Mouse (Mus musculus) testis, postnatal 10 days (tissue): ENCODE data around the gene Heatr9.

Experiments used
- DNase-seq: peaks from one replicate; pipeline ENCODE4 v3.0.0; 2021; ENCODE audit warnings: low spot score

Heatr9 gene

DNA sequence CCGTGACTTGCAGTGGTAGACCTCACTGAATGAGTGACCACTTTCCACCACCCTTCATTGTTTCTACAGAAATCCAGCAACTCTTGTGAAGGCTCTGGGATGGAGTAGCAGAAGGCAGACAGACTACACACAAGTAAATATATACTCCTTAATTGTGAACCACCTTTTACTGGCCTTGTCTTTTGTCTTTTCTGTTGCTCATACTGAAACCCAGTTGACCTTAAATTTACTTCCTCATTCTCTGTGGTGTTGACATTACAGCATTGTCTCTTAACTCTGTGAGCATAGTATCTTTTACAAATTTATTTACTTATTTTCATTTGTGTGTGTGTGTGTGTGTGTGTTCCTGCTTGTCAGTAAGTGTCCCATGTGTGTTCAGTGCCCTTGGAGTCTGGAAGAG, 11.2 kb upstream of the Heatr9 start:
- no peak for DNase-seq

DNA sequence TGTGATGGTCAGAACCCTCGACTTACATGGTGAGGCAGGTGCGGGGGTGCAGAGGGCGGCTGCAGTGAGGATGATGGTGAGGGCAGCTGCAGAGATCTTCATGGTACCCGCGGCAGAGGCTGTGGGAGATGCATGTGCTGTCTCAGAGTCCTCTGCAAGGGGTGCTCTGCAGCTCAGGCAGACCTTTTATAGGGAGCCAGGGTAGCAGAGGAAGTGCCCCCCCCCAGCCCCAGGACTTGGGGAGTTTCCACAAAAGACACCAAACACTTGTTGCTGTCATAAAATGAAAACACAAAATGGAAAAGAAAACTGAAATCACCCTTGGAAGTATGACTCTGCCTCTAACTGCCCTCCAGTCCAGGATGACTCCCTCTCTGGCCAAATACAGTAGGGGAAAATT, 8.4 kb upstream of the Heatr9 start, which contains the start of gene Ccl5:
Gene Ccl5 (minus strand): TSS at position 159 of the 400 bp plus-strand sequence.
- DNase-seq = no peak

DNA sequence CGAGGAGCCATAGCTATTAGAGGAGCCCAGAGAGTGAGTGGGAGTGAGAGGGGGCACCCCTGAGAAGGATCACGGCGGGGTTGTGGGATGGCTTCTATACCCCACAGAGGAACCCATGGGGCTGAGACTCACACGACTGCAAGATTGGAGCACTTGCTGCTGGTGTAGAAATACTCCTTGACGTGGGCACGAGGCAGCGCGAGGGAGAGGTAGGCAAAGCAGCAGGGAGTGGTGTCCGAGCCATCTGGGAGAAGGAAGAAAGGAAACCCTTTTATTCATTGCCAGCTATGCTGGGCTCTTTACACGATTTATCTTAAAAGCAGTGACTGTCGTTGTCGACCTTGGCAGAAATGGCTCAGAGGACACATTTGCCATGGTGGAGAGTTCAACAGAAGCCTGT, 7.0 kb upstream of the Heatr9 start:
- DNase-seq = no peak

DNA sequence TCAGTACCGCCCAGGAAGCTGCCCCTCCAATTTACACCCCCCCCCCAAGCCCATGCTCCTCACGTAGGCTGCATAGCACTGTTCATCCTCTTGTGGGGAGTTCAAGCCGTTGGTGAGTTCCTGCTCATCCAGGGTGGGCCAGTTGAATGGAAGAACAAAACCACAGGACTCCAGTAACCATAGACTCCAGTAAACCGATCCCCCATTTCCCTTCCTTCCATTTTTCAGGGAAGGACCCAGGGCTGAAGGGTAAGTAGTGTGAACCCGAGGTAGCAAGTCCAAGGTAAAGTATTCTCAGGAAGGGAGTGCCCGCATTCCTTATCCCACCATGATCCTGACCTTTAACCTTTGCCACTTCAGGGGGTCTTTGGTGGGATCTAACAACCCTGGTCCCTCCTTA, 3.6 kb downstream of the Heatr9 start:
- DNase-seq = peak; percentile 15

DNA sequence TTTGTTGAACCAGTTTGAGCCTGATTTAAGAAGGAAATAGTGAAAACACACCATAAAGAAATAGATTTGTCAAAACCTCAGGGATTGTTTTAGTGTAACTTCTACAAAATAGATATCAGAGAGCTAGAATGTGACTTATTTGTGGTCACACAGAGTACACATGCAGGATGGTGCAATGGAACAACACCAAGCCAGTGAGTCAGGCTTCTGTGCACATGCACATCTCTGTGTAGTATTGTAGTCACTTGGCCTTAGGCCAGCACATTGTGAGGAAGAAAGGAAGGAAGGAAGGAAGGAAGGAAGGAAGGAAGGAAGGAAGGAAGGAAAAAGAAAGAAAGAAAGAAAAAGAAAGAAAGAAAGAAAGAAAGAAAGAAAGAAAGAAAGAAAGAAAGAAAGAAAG, 4.8 kb downstream of the Heatr9 start:
- DNase-seq = no peak

DNA sequence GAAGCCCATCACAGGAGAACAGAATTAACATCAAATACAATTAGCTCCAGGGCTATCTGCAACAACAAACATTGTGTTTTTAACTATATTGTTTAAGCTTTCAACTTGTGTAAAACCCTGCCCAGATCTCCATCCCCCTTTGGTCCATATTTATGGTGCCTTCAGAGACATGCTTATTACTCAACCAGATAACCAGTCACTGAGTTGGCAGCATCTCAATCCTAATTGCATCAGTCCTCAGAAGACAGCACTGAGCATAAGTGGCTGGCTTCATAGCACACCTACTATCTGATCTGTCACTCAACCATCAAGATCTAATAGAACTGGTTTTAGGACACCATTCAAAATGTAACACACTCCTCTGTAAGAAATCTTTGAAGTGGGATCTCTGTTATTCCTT, 12.5 kb downstream of the Heatr9 start:
- no peak for DNase-seq

DNA sequence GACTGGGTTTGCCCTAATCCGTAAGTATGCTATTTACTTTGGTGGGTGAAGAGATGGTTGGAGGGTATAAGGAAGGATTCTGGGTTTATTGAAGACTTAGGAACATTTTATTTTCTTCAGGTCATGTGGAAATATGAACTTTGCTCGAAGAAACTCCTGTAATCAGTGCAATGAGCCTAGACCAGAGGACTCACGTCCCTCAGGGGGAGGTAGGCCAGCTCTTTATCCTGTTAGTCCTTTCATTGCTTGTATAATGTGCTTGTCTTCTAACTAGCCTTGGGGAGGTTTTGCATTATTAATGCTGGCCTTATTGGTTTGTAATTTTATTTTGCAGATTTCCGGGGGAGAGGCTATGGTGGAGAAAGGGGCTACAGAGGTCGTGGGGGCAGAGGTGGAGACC, 17.7 kb downstream of the Heatr9 start:
- no peak for DNase-seq

DNA sequence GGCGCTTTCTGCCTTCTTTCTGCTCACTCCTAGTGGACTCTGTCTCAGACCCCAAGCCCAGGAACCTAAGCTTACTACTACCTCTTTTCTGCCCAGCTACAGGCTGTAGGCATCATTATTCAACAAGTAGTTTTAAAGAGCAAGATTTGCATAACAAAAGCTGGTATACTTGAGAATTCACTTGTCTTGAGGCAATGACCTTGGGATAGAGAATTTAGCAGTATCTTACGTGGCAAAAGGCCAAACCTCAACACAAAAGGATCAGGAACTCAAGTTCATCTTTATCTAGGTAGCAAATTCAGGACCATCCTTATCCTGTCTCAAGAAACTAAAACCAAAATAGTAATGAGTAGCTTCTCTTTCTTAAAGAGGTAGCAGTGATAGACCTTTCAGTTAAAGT, 26.4 kb downstream of the Heatr9 start:
- no peak for DNase-seq

DNA sequence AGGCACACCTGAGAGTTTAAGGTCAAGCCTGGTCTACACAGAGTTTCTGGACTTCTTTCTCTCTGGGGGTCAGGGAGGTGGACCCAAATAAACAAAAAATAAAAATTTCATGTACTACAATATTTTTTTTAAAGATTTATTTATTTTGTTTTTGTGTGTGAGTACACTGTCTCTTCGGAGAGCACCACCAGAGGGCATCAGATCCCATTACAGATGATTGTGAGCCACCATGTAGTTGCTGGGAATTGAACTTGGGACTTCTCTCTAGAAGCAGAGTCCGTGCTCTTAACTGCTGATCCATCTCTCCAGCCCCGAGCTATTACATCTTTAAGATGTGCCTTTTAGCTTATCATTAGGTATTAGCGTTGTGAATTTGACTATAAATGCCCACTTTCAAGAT, 30.5 kb downstream of the Heatr9 start:
- no peak for DNase-seq

DNA sequence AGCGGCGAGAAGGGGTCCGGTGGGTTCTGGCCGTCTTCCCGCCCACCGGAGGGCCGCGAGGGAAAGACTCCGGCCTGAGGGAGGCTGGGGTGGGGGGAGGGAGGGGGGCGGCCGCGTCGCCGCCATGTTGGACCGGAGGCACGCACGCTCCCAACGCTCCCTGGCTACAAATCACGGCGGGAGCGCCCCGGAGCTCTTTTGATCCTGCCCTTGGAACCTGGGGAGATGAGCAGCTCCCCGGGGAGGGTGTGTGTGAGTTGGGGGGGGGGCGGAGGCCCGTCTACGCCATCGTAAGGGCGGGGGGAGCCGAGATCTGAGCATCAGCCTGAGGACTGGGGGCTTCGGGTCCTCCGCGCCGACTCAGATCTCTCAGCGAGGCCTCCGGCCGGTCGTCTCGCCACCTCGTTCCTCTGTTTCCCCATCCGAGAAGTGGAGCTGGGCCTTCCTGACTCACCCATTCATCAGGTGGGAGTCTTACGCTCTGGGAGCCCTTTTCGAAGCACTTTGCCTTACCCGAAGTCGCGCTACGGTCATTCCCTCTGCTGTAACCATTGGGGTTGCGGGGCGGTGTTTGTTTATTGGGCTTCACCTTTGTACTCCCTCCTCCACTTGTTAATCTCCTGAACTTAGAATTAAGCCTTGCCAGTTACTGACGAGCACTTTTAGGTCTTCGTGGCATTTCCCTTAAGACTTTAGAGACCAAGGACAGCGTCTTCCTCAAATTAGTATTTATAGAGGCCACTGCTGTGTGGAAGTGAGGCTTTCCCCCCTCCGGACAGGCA, 48.5 kb downstream of the Heatr9 start:
- no peak for DNase-seq

DNA sequence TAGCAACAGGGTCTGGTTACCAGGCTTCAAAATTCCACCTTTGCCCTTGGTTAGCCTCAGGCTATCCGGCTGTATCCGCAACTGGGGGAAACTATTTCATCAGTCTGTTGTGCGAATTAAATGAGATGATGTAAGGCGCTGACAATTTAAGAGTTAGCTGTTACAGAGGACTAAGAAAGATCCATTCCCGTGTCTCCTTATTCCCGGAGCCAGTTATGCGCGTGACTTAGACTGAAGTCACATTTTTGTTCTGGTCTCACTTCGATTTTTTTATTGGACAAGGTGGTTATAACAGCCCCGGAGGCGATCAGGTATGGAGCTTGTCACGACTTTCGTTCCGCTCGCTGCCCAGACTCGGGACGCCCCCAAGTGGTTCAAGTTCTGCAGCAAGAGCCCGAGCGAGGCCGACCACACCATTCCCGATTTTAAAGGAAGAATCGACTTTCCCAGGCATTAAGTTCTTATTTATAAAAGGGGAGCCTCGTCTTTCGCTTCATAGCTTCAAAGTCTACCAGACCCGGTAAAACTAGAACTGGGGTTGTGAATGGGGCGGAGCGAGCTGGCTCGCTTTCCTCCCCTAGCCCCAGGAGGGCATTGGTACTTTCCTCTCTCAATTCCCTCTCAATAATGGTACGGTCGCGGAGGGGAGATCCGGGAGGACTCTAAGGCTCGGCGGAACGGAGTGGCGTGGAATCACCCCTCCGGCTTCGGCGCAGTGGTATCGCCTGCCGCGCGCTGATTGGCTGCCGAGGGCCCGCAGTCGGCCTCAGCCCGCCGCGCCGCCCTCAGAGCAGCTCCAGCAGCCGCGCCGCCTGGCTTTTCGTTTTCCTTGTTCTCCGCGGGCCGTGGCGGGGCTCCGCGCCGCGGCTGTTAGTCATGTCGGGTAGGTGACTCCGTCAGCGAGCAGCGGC, 49.4 kb downstream of the Heatr9 start, which contains the start of gene Taf15:
Gene Taf15 (plus strand): TSS at position 763 of the 911 bp plus-strand sequence.
- DNase-seq = peak; percentile 98

DNA sequence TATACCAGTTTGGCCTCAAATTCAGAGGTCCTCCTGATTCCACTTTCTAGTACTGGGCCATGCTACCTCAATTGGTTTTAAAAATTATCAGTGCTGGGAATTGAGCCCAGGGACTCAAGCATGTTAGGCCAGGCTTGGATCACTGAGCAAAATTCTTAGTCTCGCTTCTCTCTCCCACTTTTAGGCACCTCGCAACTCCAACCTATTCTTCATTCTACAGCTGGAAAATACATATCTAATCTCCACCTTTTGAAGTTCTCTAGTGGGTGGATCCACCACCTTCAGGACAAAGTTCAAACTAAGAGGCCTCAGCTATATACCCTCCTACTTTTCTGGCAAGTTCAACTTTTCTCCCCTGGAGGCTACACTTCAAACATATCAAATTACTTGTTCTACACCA, 50.2 kb downstream of the Heatr9 start:
- no peak for DNase-seq

DNA sequence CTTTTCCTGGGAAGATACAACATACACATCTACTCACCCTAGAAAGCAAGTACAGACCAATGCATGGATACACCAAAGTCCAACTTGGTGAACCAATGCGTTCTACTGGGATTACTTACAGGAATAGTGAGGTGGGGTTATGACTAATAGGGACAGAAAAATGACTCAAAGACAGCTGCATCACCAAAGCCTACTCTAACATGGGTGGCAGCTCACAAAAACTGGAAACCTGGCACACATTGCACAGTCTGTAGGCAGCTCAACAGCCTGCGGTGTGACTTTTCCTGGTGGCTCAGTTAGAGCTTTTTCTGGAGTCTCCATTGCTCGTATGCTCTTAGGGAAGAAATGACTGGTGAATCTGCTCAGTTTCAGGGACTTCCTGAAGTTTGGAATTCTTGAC, 53.2 kb downstream of the Heatr9 start:
- DNase-seq = no peak

DNA sequence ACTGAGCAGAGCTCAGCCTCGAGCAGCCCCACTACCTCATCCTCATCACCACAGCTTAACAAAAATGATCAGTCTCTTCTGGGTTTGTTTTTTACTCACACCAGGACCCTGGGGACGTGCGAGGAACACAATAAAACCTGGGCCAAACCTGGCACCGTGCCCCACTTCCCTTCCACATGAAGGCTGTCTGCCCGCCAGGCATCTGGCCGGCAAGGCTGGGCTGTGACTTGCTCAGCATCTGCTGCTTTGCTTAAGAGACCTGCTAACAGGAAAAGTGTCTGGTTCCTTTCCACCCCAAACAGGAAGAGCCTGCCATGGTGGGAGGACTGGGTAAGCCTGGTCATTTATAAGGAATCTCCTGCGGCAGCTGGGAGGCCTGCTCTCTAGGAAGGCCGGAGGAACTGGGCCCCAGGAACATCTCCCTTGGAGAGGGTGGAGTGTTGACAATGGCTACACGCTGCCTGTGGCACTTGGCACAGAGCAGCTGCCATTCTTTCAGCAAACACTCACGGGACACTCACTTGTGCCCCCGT, 54.8 kb downstream of the Heatr9 start:
- peak; percentile 70 for DNase-seq

DNA sequence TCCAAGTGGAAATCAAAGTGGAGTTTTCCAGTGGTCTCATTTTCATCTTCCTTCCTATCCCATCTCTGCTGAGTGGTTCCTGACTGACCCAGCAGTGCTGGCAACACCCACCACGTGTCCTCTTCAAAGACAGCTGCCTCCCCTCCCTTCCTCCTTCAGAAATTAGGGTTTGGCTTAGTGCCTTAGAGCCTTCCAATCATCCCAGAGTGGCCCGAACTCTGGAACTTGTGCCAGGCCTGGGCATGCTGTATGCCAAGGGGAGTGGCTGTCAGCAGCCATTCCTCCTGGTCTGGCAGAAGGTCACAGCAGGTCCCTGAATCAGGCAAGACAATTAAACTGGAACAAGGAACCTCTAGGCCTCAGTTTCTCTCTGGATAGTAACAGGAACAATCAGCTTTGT, 56.0 kb downstream of the Heatr9 start:
- no peak for DNase-seq

DNA sequence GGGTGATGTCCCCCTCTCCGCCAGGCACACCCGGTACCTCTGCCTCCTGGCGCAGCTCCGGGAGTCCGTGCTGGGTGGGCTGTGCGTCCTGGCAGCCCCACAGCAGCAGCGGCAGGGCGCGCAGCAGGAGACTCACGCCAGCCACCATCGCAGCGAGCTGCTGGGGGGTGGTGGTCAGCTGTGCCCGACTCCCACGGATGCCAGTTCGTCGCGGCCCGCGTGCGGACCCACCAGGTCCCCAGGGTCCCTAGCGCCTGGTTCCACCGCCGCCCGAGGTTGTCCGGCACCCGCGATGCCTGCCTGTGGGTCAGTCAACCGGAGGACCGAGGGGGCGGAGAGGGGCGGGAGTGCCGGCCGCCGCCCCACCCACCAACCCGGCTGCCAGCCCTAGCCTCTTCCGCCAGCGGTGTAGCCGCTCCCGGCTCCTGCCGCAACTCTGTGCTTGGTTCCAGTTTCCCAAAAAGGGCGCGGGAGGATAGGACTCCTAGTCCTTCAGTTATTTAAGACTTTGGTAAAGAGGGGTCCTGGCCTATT, 59.2 kb downstream of the Heatr9 start, which contains the start of gene Mmp28:
Gene Mmp28 (minus strand): TSS at position 361 of the 534 bp plus-strand sequence.
- peak; percentile 69 for DNase-seq
